Mouse (Mus musculus) adrenal gland, postnatal 10 days (tissue): ENCODE measurements around the gene Dera. TPM values are rescaled to one million over a fixed set of nuclear protein-coding genes. Genes with fewer than 3 reads are reported as not detected.
"Not testable (repeated sequence)": the region's sequence is repeated elsewhere in the genome, so short reads cannot be mapped to it uniquely, and the experiment has no call there.

Experiments
- DNase-seq: peaks from one replicate; pipeline ENCODE4 v3.0.0; 2021; ENCODE audit warnings: mixed read lengths
- long read RNA-seq, 2 experiments: library from polyadenylated mRNA; stranded (forward); transcript quantifications; one replicate each; pipeline ENCODE4 v2.0.0; 2021
- total RNA-seq, 2 experiments: library from RNA; stranded (reverse); gene quantifications; 2 replicates each; pipeline ENCODE4 v1.2.3; 2021

Dera gene
- total RNA-seq, result 10 to 100 TPM; 28.9 to 31.6 TPM
- long read RNA-seq, experiment 1, transcript Dera-201 (9 exons, 1,729 nt), result major isoform, 43 of 54 reads
- long read RNA-seq, experiment 1, partial matches to known transcripts, result 3 of 54 reads
- long read RNA-seq, experiment 1, other reads (novel, unspliced or antisense), result 7 of 54 reads
- long read RNA-seq, experiment 2, transcript Dera-201 (9 exons, 1,729 nt), result major isoform, 20 of 22 reads
- long read RNA-seq, experiment 2, partial matches to known transcripts, result 0 of 22 reads
- long read RNA-seq, experiment 2, other reads (novel, unspliced or antisense), result 2 of 22 reads

DNA sequence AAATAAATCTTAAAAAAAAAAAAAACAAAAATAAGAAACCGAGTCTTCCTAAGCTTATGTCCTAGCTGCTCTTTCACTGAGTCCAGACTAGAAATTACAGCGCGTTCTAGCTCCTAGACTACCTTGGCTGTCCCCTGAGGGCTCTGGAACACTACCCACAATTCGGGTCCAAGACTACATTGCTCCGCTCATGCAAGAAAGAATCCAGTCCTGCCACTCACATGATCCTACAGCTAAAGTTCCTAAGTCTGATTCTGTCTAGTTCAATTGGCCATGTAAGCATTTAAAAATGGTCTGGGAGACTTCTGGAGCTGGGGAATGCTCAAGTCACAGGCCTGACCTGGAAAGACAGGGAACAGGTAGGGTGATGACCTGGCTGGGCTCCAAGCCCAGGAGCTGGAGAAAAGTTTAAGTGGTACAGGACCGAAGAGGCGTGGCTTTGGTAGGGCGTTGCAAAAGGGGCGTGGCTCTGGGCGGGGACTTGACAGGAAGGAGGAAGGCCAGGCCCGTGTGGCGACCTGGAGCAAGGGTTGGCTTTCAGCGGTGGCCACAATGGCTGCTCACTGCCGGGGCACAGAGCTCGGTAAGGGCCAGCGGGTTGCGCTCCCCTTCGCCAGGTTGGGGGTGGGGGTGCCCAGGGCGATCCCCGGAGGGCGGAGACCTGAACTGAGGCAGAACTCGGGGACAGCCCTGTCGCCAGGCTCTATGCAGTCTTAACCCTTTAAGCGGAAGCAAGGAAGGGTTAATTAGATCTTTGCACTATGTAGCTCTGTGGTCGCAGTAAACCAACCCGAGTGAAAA is at the start of gene Dera:
Dera (plus strand) TSS at position 491 of the 801 bp plus-strand sequence.
- peak; percentile 92 for DNase-seq

- no peak for DNase-seq
These were observed 48.1 kb upstream of the Dera start for GRCm38 (mm10) chr6:137706209-137706608.

DNA sequence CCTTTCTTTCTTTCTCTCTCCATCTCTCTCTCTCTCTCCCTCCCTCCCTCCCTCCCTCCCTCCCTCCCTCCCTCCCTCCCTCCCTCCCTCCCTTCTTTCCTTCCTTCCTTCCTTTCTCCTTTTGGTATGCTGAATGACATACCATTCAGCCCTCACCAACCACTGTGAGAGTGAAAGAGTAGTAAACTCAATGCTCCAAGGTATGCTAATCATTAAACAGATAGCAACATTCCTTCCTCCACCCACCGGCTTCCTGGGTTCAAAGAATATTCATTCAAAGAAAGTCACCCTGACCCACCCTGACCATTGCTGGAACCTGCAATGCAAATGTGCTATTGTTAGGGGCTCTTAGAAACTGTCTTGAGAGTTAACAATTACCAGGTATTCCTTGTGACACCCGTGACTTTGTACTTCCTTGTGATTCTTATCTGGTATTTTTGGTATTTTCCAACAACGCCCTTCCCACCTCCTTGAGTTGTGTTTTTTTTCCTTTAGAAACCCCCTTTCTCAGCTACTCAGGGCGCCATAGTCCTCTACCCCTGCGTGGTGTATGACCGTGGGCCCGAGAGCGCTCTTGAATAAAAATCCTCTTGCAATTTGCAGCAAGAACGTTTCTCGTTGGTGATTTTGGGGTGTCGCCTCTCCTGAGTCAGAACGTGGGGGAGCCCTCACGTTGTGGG is 45.5 kb upstream of the Dera start:
- DNase-seq, result not testable (repeated sequence)

DNA sequence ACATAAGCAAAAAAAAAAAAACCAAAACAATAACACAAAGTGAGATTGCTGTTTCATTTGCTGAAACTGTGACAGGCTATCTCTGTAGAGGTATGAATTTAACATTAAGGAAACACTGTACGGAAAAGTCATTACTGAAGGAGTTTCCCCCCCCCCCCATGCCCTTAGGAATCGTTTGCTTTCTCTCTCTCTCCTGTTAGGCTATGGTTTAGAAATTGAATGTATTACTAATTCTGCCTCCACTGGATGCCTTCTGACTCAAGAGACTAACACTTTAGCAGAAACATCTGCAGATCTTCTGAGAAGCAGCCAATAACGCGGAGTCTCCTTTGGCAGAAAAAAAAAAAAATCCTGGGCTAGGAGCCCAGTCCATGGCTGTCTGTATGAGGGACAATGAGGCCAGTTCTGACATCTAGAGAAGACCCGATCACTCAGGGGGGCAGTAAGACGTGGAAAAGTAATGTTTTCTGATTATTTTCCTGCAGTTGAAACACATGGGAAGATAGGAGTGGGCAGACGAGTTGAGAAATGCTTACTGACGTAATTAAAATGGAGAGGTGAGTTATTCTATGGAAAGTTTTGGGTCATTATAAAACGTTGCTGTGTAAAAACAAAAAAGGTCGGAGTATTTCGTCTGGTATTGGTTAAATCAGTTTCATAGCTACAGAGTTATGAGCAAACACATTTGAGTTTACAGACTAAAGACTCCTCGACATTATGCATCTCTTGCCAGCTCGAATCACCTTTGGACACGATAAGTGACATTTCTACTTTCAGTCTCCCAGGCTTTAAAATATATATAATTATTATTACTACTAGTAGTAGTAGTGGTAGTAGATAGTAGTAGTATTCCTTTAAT is 43.9 kb upstream of the Dera start:
- DNase-seq, result no peak

- no peak for DNase-seq
These were observed 41.6 kb upstream of the Dera start for GRCm38 (mm10) chr6:137712654-137713309.

DNA sequence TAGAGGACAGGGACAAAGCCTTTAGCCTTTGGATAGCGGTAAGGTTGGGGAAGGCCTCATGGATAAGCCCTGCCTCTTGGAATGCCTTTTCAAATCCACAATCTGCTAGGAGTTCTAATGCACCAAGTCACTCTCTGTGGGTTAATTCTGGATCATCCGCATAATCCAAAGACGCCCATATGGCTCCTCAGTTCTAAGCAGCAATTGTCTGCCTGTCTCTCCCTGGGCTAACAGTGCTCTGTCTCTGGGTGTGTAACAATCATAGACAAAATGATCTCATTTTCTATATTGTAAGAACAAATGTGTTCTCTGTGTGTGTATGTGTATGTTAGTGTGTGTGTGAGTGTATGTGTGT is 41.1 kb upstream of the Dera start:
- no peak for DNase-seq

- DNase-seq, result no peak
These were observed 37.5 kb upstream of the Dera start for GRCm38 (mm10) chr6:137716802-137717201.

- DNase-seq, result no peak
These were observed 32.0 kb upstream of the Dera start for GRCm38 (mm10) chr6:137722220-137722931.

DNA sequence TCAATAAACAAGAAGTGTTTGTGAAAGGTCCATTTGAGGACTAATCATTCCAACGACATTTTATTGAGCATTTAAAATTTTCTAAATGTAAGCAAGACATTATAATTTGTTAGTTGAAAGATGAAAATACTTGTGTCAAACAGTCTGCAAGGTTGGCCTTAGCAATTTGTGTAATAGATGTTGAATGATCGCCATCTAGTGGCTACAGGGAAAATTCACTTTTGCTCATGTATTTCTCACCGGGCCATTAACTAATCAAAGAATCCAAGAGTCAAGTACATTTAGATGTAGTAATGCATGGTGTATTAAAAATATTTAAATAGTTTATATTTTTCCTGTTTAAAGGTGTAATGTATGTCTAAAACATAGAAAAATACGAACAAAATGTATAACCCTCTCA is 30.4 kb upstream of the Dera start:
- DNase-seq, result peak; percentile 53

DNA sequence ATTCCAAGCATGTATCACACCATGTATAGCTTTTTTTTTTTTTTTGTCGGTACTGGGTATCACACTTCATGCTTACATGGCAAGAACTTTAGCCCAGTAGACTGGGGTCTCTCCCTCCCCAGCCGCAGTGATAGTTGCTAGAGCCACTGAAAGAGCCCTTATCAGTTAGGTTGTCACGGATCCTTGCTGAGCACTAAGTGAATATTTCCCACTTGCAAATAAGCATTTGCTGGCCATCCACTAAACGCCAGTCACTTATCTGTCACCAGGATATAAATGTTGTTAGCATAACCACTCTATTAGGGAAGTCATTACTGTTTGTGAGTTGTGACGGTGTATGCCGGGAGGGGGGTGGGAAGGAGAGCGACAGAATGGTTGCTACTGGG is 19.9 kb upstream of the Dera start:
- peak; percentile 17 for DNase-seq

DNA sequence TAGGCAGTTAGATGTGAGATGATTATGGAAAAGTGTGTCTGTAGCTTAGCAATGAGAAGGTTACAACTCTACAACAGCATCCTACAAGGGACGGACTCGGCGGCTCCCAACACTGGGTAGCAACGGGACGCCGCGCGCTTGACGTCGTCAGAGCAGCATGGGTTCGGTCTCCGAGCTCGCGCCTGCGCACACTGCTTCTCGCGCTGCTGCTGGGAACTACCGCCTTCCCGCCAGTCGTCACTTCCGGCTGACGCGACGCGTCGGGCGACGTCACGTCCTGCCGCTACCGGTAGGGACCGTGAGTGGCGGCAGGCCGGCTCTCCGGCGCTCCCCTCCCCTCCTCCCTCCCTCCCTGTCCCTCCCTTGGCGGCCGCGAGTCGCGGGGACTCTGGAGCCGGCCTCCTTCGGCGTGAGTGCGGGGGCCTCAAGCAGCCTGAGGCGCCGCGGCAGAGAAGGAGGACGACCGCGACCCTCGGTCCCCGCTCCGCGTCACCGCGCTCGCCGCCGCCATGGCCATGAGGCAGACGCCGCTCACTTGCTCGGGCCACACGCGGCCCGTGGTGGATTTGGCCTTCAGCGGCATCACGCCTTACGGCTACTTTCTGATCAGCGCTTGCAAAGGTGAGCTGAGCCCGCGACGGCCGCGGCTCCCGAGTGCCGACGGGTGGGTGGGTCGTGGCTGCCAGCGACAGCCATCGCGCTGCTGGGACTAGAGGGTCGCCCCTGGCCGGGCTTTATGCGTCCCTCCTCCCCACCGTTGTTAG is 19.3 kb upstream of the Dera start, which contains the start of gene Strap:
Strap (plus strand) TSS at position 233 of the 764 bp plus-strand sequence.
- peak; percentile 95 for DNase-seq

- DNase-seq, result no peak
These were observed 18.6 kb upstream of the Dera start for GRCm38 (mm10) chr6:137735671-137736238.

- no peak for DNase-seq
These were observed 13.4 kb upstream of the Dera start for GRCm38 (mm10) chr6:137740972-137741371.

GRCm38 (mm10) chr6:137744700-137745099 is 9.6 kb upstream of the Dera start:
- DNase-seq, result no peak

GRCm38 (mm10) chr6:137747174-137747928 is 7.0 kb upstream of the Dera start:
- DNase-seq, result peak; percentile 24

GRCm38 (mm10) chr6:137751551-137752274 is 2.6 kb upstream of the Dera start:
- no peak for DNase-seq

- DNase-seq, result no peak
These were observed 2.1 kb upstream of the Dera start for GRCm38 (mm10) chr6:137752275-137752655.

GRCm38 (mm10) chr6:137754857-137755232 is 499 bp downstream of the Dera start:
- no peak for DNase-seq
